Mouse (Mus musculus) midbrain, postnatal 0 days (tissue): Measurements from ENCODE around the gene Marveld1. TPM values are rescaled to one million over a fixed set of nuclear protein-coding genes. Genes with fewer than 3 reads are reported as not detected.
A peak's percentile ranks its signal among the peaks of the same experiment; 100 is the strongest.

Source experiments
- ATAC-seq: fragments of 200-750 bp; cut with Nextera tagmentation; 2 replicates; pipeline ENCODE4 v1.8.0; 2017; ENCODE audit warnings: moderate number of reproducible peaks, mild to moderate bottlenecking, moderate TSS enrichment, moderate library complexity; ENCODE audit not compliant: low FRiP score
- DNase-seq: peaks from one replicate; pipeline ENCODE4 v3.0.0-alpha.2; 2015; ENCODE audit warnings: low spot score
- H3K27ac ChIP-seq: fragments of 300-500 bp; sonication (generic); 2 replicates; pipeline ENCODE4 v1.5.1; 2014; ENCODE audit warnings: low read depth, mild to moderate bottlenecking, low read length, mixed read lengths
- H3K27me3 ChIP-seq: fragments of 300-500 bp; sonication (generic); 2 replicates; pipeline ENCODE4 v1.6.1; 2014; ENCODE audit warnings: low read length, control low read depth, mixed read lengths; ENCODE audit not compliant: insufficient read depth
- H3K36me3 ChIP-seq: fragments of 300-500 bp; sonication (generic); 2 replicates; pipeline ENCODE4 v1.6.1; 2014; ENCODE audit warnings: low read length, control low read depth, mixed read lengths; ENCODE audit not compliant: insufficient read depth
- H3K4me1 ChIP-seq: fragments of 300-500 bp; sonication (generic); 2 replicates; pipeline ENCODE4 v1.6.1; 2014; ENCODE audit warnings: mild to moderate bottlenecking, control low read depth, antibody characterized with exemption, low read length, mixed read lengths; ENCODE audit not compliant: insufficient read depth
- H3K4me2 ChIP-seq: fragments of 300-500 bp; sonication (generic); 2 replicates; pipeline ENCODE4 v1.6.1; 2014; ENCODE audit warnings: low read depth, mild to moderate bottlenecking, low read length, mixed read lengths; ENCODE audit not compliant: poor library complexity, severe bottlenecking
- H3K4me3 ChIP-seq: fragments of 300-500 bp; sonication (generic); 2 replicates; pipeline ENCODE4 v1.5.1; 2014; ENCODE audit warnings: low read depth, mild to moderate bottlenecking, low read length, moderate library complexity
- H3K9ac ChIP-seq: fragments of 300-500 bp; sonication (generic); replicated peaks from 2 replicates; pipeline ENCODE4 v1.6.1; 2014; ENCODE audit warnings: mild to moderate bottlenecking, low read length, moderate library complexity, mixed read lengths; ENCODE audit not compliant: poor library complexity, severe bottlenecking
- H3K9me3 ChIP-seq: fragments of 300-500 bp; sonication (generic); 2 replicates; pipeline ENCODE4 v1.6.1; 2016; ENCODE audit warnings: low read length, control low read depth
- CTCF ChIP-seq: IDR thresholded peaks from 2 replicates; pipeline ENCODE4 v1.5.1; 2016; ENCODE audit warnings: antibody characterized with exemption, mild to moderate bottlenecking
- WGBS: fragments of 180-500 bp; shearing (Covaris S2); extraction: QIAGEN DNeasy Blood & Tissue Kit; methylation state at CpG from one replicate; pipeline ENCODE4 v1.1.7; 2014; 5-methylcytosine and 5-hydroxymethylcytosine counted together
- polyA plus RNA-seq: library from polyadenylated mRNA; unstranded; fragments of >200 nt; fragmentation: Nextera tagmentation; extraction: Ambion mirVana; gene quantifications from 2 replicates; pipeline ENCODE4 v1.2.1, GENCODE M21; 2015
- total RNA-seq: library from RNA; depleted of rRNA; stranded (reverse); fragments of >200 nt; gene quantifications from 2 replicates; pipeline ENCODE4 v1.2.3, GENCODE M21; 2014; rRNA removed

The Marveld1 gene
- total RNA-seq, result 14.7 and 15.1 TPM in 2 replicates
- 2.9 and 3.6 TPM in 2 replicates for polyA plus RNA-seq

DNA sequence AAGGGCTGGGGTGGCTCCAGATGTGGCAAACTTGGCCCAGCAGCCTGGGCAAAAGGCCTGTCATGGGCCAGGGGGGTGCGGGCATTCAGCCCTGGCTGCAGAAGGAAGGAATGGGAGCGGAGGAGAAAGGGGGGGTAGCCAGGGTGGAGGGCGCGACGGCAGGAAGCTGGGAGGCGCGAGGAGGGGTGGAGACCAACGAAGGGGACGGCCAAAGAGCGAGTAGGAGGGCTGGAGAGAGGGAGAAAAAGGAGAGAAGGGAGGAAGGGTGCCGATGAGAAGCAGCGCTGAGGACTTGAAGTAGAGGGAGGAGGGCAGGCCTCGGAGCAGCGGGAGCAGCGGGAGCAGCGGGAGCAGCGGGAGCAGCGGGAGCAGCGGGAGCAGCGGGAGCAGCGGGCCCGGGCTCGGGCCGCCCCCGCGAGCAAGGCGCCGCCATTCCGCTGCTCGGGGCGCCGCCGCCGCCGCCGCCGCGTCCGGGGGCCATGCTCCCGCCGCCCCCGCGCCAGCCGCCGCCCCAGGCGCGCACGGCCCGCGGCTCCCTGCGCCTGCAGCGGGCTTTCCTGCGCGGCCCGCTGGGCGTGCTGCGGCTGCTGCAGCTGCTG lies at the start of gene Marveld1:
TSS of gene Marveld1 (plus strand) at position 231 of the 599 bp plus-strand sequence.
- Histone ChIP-seq H3K4me1 (no peaks in the 10 kb centered on the region), H3K27ac (peak within 1 kb of the TSS; percentile 75), H3K4me3 (peak within 1 kb of the TSS; percentile 58), H3K9me3 (no peaks in the 10 kb centered on the region), H3K4me2 (peak within 1 kb of the TSS; percentile 82), H3K9ac (peak within 1 kb of the TSS; percentile 81), H3K36me3 (no peaks in the 10 kb centered on the region), H3K27me3 (peaks cover 4% of the 10 kb centered on the region; the same call in 1 of the 2 replicates)
- no peak for TF ChIP-seq CTCF
- peak; percentile 46 for DNase-seq
- under 1% methylated on average over 14 of the region's 57 CpGs for WGBS
- ATAC-seq, result peak; percentile 59

DNA sequence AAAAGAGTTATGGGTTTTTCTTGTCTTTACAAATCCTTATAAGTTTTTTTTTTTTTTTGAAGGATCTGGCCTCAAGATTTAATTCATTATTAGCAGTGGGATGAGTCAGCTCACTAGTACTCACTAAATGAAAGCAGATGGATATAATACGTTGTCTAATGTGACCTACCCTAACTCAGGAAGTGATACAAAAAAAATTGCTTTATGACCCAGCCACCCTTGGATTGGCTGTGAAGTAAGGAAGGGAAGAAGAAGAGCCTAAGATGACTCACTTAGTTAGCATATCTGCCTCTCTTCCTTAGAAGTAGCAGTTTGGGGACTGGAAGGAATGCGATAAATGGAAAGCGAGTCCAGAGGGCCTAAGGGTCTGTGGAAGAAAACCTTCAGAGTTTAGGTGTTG lies 47.8 kb upstream of the Marveld1 start:
- TF ChIP-seq CTCF, result no peak

DNA sequence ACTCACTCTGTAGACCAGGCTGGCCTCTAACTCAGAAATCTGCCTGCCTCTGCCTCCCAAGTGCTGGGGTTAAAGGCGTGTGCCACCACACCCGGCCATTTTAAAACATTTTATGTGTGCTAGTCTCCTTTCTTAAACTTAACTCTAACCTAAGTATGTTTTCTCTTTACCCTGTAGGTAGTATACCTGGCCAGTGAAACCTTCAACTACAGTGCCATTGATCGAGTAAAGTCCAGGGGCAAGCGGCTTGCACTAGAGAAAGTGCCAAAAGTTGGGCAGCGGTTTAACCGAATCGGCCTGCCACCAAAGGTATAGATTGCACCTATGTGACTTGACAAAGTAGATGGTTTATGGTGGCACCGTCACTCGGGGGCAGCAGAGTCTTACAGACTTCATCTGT lies 42.5 kb upstream of the Marveld1 start:
- Histone ChIP-seq H3K9ac (no peak overlapping the region), H3K27ac (no peak overlapping the region), H3K4me3 (no peak overlapping the region), H3K27me3 (no peaks in the 10 kb centered on the region), H3K4me1 (no peaks in the 10 kb centered on the region), H3K4me2 (no peak overlapping the region), H3K9me3 (no peaks in the 10 kb centered on the region), H3K36me3 (peaks cover 25% of the 10 kb centered on the region)
- TF ChIP-seq CTCF, result no peak
- DNase-seq (no peak), ATAC-seq (no peak)
- WGBS, result 97% methylated on average over 9 of the region's 9 CpGs

More for the DNA sequence above, 47.8 kb upstream of the Marveld1 start:
- Histone ChIP-seq H3K4me1 (no peaks in the 10 kb centered on the region), H3K9ac (no peak overlapping the region), H3K4me2 (no peak overlapping the region), H3K27me3 (no peaks in the 10 kb centered on the region), H3K9me3 (no peaks in the 10 kb centered on the region), H3K36me3 (peaks cover 18% of the 10 kb centered on the region), H3K4me3 (no peak overlapping the region), H3K27ac (no peak overlapping the region)
- DNase-seq (no peak), ATAC-seq (no peak)
- 93% methylated on average over 3 of the region's 3 CpGs for WGBS

DNA sequence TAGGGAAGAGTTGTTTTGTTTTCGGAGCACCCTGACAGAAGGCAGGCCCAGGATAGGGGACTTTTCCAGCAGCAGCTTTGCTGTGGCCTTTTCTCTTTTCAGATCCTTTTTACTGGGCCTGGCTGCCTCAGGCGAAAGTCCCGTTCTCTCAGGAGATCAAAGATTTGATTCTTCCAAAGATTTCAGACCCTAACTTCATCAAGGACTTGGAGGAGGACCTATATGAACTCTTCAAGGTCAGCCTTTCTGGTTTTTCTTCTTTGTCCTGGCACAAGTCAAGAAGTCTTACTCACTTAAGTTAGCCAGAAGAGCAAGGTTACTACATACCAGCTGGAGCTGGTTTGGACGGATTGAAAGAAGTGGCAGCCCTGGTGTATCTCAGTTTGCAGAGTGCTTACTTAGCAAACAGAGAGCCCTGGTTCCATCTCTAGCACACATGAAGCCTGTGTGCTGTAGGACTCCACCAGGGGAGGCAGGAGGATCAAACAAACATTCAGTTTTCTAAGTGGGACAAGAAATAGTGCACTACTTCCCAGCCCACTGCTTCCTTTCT lies 31.3 kb upstream of the Marveld1 start:
- no peak overlapping the region for H3K4me3 ChIP-seq
- H3K27ac ChIP-seq, result no peak overlapping the region
- 93% methylated on average over 4 of the region's 4 CpGs for WGBS
- TF ChIP-seq CTCF, result no peak
- no peak for ATAC-seq
- no peak overlapping the region for H3K4me2 ChIP-seq
- no peaks in the 10 kb centered on the region for H3K4me1 ChIP-seq
- DNase-seq, result no peak
- peaks cover 42% of the 10 kb centered on the region for H3K36me3 ChIP-seq
- H3K9me3 ChIP-seq, result no peaks in the 10 kb centered on the region
- H3K9ac ChIP-seq, result no peak overlapping the region
- H3K27me3 ChIP-seq, result no peaks in the 10 kb centered on the region

DNA sequence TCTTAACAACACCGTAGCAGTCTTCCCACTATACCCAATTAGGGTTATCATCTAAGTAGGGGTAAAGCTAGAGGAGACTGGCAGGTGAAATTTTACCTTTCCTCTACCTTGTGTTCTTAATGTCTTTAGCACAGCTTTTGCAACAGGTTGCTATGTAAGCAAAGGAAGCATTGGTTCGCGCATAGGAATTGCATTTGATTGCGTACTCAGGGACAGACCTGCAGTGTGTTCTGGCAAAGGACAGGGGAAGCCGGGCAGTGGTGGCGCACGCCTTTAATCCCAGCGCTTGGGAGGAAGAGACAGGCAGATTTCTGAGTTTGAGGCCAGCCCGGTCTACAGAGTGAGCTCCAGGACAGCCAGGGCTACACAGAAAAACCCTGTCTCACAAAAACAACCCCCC lies 29.1 kb upstream of the Marveld1 start:
- Histone ChIP-seq H3K4me3 (no peak overlapping the region), H3K27ac (no peak overlapping the region), H3K9me3 (no peaks in the 10 kb centered on the region), H3K9ac (no peak overlapping the region), H3K4me1 (no peaks in the 10 kb centered on the region), H3K27me3 (no peaks in the 10 kb centered on the region), H3K36me3 (peaks cover 54% of the 10 kb centered on the region), H3K4me2 (no peak overlapping the region)
- ATAC-seq (no peak), DNase-seq (no peak)
- WGBS, result 96% methylated on average over 9 of the region's 9 CpGs
- TF ChIP-seq CTCF, result no peak

DNA sequence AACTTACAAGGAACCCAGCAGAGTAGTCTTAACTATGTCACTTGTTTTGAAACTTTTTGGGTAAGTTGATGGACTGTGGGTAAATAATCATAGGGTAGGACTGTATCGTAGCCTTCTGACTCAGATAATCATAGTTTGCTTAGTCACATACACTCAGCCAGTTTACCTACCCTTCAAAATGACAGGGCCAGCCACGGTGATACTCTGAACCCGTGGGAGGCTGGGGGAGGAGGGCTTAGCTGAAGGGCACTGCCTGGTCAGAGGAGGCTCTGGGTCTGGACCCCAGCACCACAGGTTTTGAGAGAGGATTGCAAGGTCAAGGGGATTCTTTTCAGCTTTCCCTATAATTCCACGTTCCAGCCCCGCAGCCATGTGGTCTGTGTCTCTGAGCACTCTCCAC lies 28.6 kb upstream of the Marveld1 start:
- Histone ChIP-seq H3K36me3 (peaks cover 56% of the 10 kb centered on the region), H3K4me1 (no peaks in the 10 kb centered on the region)

More for the DNA sequence above, 28.6 kb upstream of the Marveld1 start:
- Histone ChIP-seq H3K9me3 (no peaks in the 10 kb centered on the region), H3K27ac (no peak overlapping the region), H3K4me2 (no peak overlapping the region), H3K9ac (no peak overlapping the region), H3K4me3 (no peak overlapping the region), H3K27me3 (no peaks in the 10 kb centered on the region)
- no peak for DNase-seq
- 94% methylated on average over 5 of the region's 5 CpGs for WGBS
- no peak for ATAC-seq
- TF ChIP-seq CTCF, result no peak
